Mouse (Mus musculus) intestine, postnatal 0 days (tissue): ENCODE data around the gene Ikzf4. TPM values are rescaled to one million over a fixed set of nuclear protein-coding genes. Genes with fewer than 3 reads are reported as not detected.

Experiments used
- ATAC-seq: fragments of 200-750 bp; cut with Nextera tagmentation; 2 replicates; pipeline ENCODE4 v1.8.0; 2017; ENCODE audit warnings: mild to moderate bottlenecking, moderate TSS enrichment, moderate library complexity
- H3K27ac ChIP-seq: fragments of 300-500 bp; sonication (generic); 2 replicates; pipeline ENCODE4 v1.5.1; 2014; ENCODE audit warnings: mild to moderate bottlenecking, low read depth, low read length, moderate library complexity
- H3K27me3 ChIP-seq: fragments of 300-500 bp; sonication (generic); replicated peaks from 2 replicates; pipeline ENCODE4 v1.6.1; 2014; ENCODE audit warnings: low read length, mixed read lengths; ENCODE audit not compliant: control insufficient read depth, insufficient read depth
- H3K36me3 ChIP-seq: fragments of 300-500 bp; sonication (generic); 2 replicates; pipeline ENCODE4 v1.6.1; 2014; ENCODE audit warnings: mild to moderate bottlenecking, moderate library complexity; ENCODE audit not compliant: control insufficient read depth, insufficient read depth
- H3K4me1 ChIP-seq: fragments of 300-500 bp; sonication (generic); replicated peaks from 2 replicates; pipeline ENCODE4 v1.6.1; 2014; ENCODE audit warnings: antibody characterized with exemption, low read length, mixed read lengths; ENCODE audit not compliant: control insufficient read depth, insufficient read depth
- H3K4me2 ChIP-seq: fragments of 300-500 bp; sonication (generic); replicated peaks from 2 replicates; pipeline ENCODE4 v1.6.1; 2014; ENCODE audit warnings: low read depth, mild to moderate bottlenecking, moderate library complexity
- H3K4me3 ChIP-seq: fragments of 300-500 bp; sonication (generic); 2 replicates; pipeline ENCODE4 v1.5.1; 2014; ENCODE audit warnings: low read depth, low read length
- H3K9ac ChIP-seq: fragments of 300-500 bp; sonication (generic); 2 replicates; pipeline ENCODE4 v1.6.1; 2014; ENCODE audit warnings: mild to moderate bottlenecking, low read depth, low read length
- H3K9me3 ChIP-seq: fragments of 300-500 bp; sonication (generic); 2 replicates; pipeline ENCODE4 v1.6.1; 2016; ENCODE audit warnings: mixed run types; ENCODE audit not compliant: control insufficient read depth
- CTCF ChIP-seq: sonication (generic); IDR thresholded peaks from 2 replicates; pipeline ENCODE4 v1.5.1; 2016; ENCODE audit warnings: low read depth, mild to moderate bottlenecking, control low read depth, antibody characterized with exemption, moderate library complexity
- WGBS: fragments of 180-500 bp; shearing (Covaris S2); extraction: QIAGEN DNeasy Blood & Tissue Kit; methylation state at CpG from one replicate; pipeline ENCODE4 v1.1.7; 2014; 5-methylcytosine and 5-hydroxymethylcytosine counted together
- polyA plus RNA-seq: library from polyadenylated mRNA; unstranded; fragments of >200 nt; fragmentation: Nextera tagmentation; extraction: Ambion mirVana; gene quantifications from 2 replicates; pipeline ENCODE4 v1.2.1, GENCODE M21; 2015

Gene Ikzf4
- polyA plus RNA-seq, 1 experiment from 2014 or later: 0.95 TPM

DNA sequence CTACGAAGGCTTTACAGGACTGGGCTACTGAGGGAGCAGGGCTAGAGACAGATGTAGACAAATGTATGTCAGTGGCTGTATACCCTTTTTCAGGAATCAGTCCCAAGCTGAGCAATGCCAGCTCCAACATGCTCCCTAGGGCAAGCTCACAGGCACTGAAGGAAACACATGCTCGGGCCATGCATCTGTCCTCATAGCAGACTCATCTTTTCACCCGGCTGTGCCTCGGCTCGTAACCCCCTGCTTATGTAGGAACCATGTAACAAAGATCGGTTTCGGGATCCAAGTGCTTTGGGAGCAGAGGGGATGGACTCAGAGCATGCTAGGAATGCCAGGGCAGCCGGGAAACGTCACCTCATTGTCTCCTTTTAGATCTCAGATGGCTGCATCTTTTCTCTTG lies 13.7 kb upstream of the Ikzf4 start:
- no peak overlapping the region for H3K9ac ChIP-seq
- H3K27ac ChIP-seq: no peak overlapping the region
- no peaks in the 10 kb centered on the region for H3K27me3 ChIP-seq
- no peak for ATAC-seq
- no peak overlapping the region for H3K4me3 ChIP-seq
- no peaks in the 10 kb centered on the region for H3K9me3 ChIP-seq
- no peak overlapping the region for H3K4me2 ChIP-seq
- H3K4me1 ChIP-seq: no peaks in the 10 kb centered on the region
- WGBS: 52% methylated on average over 9 of the region's 9 CpGs
- no peaks in the 10 kb centered on the region for H3K36me3 ChIP-seq
- no peak for TF ChIP-seq CTCF

DNA sequence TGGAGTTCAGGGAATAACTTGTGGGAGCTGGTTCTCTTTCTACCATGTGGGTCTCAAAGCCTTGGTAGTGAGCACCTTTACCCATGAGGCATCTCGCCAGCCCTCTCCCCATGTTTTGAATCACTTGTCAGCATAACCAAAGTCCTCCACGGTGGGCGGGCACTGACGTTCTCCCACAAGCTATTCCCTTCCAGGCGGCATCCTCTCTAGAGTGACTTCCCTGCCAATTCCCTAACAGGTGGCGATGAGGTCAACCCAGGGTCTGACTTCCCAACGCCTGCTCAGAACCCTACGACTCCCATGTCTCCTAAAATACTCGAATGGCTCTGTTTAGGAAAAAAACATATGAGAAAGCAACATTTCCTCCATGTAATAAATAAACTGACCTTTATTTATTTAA lies 12.1 kb upstream of the Ikzf4 start:
- no peak for TF ChIP-seq CTCF
- Histone ChIP-seq H3K27ac (no peak overlapping the region), H3K4me1 (no peaks in the 10 kb centered on the region), H3K9me3 (no peaks in the 10 kb centered on the region), H3K4me3 (no peak overlapping the region), H3K4me2 (no peak overlapping the region), H3K9ac (no peak overlapping the region), H3K36me3 (no peaks in the 10 kb centered on the region), H3K27me3 (no peaks in the 10 kb centered on the region)
- 63% methylated on average over 9 of the region's 9 CpGs for WGBS
- ATAC-seq: no peak

DNA sequence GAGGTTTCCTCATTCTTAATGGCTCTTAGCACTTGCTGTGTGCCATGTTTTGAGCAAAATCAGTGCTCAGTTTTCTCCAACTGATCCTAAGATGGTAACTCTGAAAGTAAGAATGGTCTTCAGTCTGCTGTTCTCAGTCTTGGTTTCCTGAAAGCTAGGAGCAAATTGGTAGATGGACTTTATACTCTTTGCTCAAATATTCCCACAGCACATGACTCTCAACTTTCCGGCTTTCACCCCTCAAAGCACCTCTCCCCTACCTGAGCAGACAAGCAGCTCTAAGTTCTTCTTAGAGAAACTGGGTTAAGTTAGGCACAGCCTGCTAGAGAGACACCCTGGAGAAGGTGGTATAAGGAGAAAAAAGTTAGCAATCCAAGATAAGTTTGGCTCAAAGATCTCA lies 10.9 kb upstream of the Ikzf4 start:
- no peaks in the 10 kb centered on the region for H3K9me3 ChIP-seq
- no peak overlapping the region for H3K4me3 ChIP-seq
- no peak overlapping the region for H3K4me2 ChIP-seq
- H3K36me3 ChIP-seq: no peaks in the 10 kb centered on the region
- H3K27me3 ChIP-seq: no peaks in the 10 kb centered on the region
- H3K27ac ChIP-seq: no peak overlapping the region
- no peaks in the 10 kb centered on the region for H3K4me1 ChIP-seq
- no peak for ATAC-seq
- H3K9ac ChIP-seq: no peak overlapping the region
- TF ChIP-seq CTCF: no peak
- 47% methylated on average over 1 of the region's 1 CpGs for WGBS

GRCm38 (mm10) chr10:128655254-128655653 lies 9.5 kb upstream of the Ikzf4 start:
- no peaks in the 10 kb centered on the region for H3K36me3 ChIP-seq
- no peak overlapping the region for H3K4me2 ChIP-seq
- no peaks in the 10 kb centered on the region for H3K9me3 ChIP-seq
- no peak overlapping the region for H3K9ac ChIP-seq
- TF ChIP-seq CTCF: no peak
- WGBS: 42% methylated on average over 3 of the region's 3 CpGs
- H3K4me1 ChIP-seq: no peaks in the 10 kb centered on the region
- H3K27ac ChIP-seq: no peak overlapping the region
- ATAC-seq: no peak
- no peak overlapping the region for H3K4me3 ChIP-seq
- H3K27me3 ChIP-seq: no peaks in the 10 kb centered on the region

GRCm38 (mm10) chr10:128653866-128654265 lies 8.1 kb upstream of the Ikzf4 start:
- Histone ChIP-seq H3K9ac (no peak overlapping the region), H3K4me3 (no peak overlapping the region), H3K27me3 (no peaks in the 10 kb centered on the region), H3K27ac (no peak overlapping the region), H3K9me3 (no peaks in the 10 kb centered on the region), H3K4me2 (no peak overlapping the region), H3K4me1 (no peaks in the 10 kb centered on the region), H3K36me3 (no peaks in the 10 kb centered on the region)
- ATAC-seq: no peak
- 74% methylated on average over 4 of the region's 4 CpGs for WGBS
- TF ChIP-seq CTCF: no peak

DNA sequence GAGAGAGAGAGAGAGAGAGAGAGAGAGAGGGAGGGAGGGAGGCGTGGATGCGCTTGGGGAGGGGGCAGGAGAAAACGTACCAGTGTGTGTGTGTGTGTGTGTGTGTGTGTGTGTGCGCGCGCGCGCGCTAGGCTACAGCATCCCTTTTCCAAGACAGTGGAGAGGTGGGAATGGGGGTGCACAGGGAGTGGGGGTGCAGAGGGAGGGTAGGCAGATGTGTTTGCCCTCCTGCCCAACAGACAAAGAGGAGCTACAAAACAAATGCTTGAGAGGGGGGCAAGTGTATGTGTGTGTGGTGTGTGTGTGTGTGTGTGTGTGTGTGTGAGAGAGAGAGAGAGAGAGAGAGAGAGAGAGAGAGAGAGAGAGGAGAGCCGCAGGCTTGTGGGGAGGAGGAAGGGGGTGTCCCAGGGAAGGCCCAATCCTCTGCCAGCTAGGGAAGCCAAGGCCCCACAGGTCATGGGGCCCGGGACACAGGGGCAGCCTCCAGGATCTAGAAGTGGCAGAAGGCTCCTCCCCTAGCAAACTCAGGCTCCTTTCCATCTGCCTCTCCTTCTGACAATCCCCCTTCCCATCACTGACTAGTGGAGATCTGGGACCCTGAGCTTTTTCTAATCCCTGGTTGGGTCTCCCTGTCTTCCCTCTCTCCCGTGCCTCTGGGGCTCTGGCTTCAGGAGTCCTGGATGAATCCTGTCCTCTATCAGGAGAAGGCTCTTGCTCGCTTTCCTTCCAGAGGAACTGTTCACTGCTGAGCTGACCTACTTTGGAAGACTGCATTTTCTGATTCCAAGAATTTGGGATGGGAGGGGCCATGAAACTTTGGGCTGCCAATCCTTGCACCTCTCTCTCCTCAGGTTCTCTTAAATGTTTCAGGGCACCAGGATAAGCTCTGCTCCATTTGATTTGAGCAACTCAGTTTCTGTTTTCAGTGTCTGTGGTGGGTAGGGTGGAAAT lies 623 bp upstream of the Ikzf4 start:
- Histone ChIP-seq H3K4me3 (peak overlapping the region; percentile 41), H3K9ac (no peak overlapping the region), H3K27me3 (no peaks in the 10 kb centered on the region), H3K36me3 (no peaks in the 10 kb centered on the region), H3K4me2 (peak overlapping the region; percentile 79), H3K27ac (no peak overlapping the region), H3K9me3 (no peaks in the 10 kb centered on the region), H3K4me1 (0 out of 2 replicates have a peak, but pooled peaks cover 4% of the 10 kb centered on the region)
- peak; percentile 56 for ATAC-seq
- TF ChIP-seq CTCF: no peak
- WGBS: 12% methylated on average over 12 of the region's 13 CpGs
